Mouse (Mus musculus) olfactory bulb, adult 2 months (tissue): ENCODE results near the gene Hephl1.

Experiments
- CTCF ChIP-seq: fragments of 200-500 bp; IDR thresholded peaks from 2 replicates; pipeline ENCODE4 v1.5.1; 2012; ENCODE audit warnings: low read depth, mild to moderate bottlenecking, low read length, moderate library complexity; ENCODE audit not compliant: insufficient read depth
- POLR2A ChIP-seq: fragments of 200-500 bp; IDR thresholded peaks from 2 replicates; pipeline ENCODE4 v1.6.1; 2012; ENCODE audit warnings: mild to moderate bottlenecking, low read depth, low read length, moderate library complexity; ENCODE audit not compliant: insufficient read depth

DNA sequence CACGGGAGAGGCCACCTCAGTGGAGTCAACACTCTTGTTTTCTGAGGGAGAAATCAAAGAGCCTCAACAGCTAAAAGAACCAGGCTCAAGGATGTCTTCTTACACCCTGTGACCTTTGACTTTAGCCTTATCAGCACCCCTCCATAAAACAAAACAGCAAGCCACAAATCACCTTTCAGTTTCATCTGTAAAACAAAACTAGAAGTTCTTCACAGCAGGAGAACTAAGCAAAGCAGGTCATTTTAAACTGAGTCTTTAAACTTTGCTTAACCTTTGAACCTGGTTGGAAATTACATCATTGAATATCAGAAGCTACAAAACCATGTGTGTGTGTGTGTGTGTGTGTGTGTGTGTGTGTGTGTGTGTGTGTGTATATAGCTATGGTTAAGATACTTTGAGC is 47.7 kb downstream of the Hephl1 start:
- no peak for TF ChIP-seq POLR2A
- no peak for TF ChIP-seq CTCF
